Mouse (Mus musculus) bone marrow macrophage, adult 2 months (primary cell): ENCODE results near the gene Htr1b. TPM values are rescaled to one million over a fixed set of nuclear protein-coding genes. Genes with fewer than 3 reads are reported as not detected.

Experiments used
- H3K27ac ChIP-seq: 2 replicates; pipeline ENCODE4 v1.5.1; 2012; ENCODE audit warnings: low read depth, low read length; ENCODE audit not compliant: insufficient read depth
- H3K4me1 ChIP-seq: 2 replicates; pipeline ENCODE4 v1.6.1; 2012; ENCODE audit warnings: low read length; ENCODE audit not compliant: control insufficient read depth, insufficient read depth
- H3K4me3 ChIP-seq: 2 replicates; pipeline ENCODE4 v1.5.1; 2012; ENCODE audit warnings: mild to moderate bottlenecking, low read length, moderate library complexity; ENCODE audit not compliant: insufficient read depth
- CTCF ChIP-seq: IDR thresholded peaks from 2 replicates; pipeline ENCODE4 v1.5.1; 2012; ENCODE audit warnings: low read depth, mild to moderate bottlenecking, low read length, moderate library complexity
- POLR2A ChIP-seq: IDR thresholded peaks from 2 replicates; pipeline ENCODE4 v1.6.1; 2012; ENCODE audit warnings: mild to moderate bottlenecking, low read depth, low read length, borderline replicate concordance
- polyA plus RNA-seq: library from polyadenylated mRNA; stranded (reverse); fragments of >200 nt; gene quantifications from 2 replicates; pipeline ENCODE4 v1.2.4, GENCODE M21; 2012; ENCODE audit not compliant: missing spikeins, insufficient read depth, insufficient read length

Htr1b gene
- polyA plus RNA-seq, 1 experiment = 0.19 TPM

DNA sequence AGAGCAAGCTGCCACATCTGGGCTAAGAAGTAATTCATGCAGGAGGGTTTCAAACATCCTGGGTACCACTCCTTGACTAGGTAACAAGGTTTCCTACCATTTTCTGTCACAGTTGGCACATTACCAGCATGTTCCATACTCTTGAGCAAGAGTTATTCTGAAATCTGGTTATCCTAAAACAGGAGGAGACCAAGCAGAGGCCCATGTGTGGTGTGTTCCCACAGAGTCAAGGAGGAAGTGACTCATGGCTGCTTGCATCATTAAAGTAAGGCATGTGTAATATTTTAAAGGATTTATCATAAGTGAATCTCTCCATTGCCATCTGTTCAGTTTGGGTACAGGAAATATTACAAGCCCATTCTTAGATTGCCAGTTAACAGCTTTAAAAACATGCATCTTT, 7.7 kb downstream of the Htr1b start:
- H3K4me3 ChIP-seq = no peak overlapping the region
- H3K27ac ChIP-seq = no peak overlapping the region
- no peak for TF ChIP-seq CTCF
- no peak for TF ChIP-seq POLR2A
- no peaks in the 10 kb centered on the region for H3K4me1 ChIP-seq

DNA sequence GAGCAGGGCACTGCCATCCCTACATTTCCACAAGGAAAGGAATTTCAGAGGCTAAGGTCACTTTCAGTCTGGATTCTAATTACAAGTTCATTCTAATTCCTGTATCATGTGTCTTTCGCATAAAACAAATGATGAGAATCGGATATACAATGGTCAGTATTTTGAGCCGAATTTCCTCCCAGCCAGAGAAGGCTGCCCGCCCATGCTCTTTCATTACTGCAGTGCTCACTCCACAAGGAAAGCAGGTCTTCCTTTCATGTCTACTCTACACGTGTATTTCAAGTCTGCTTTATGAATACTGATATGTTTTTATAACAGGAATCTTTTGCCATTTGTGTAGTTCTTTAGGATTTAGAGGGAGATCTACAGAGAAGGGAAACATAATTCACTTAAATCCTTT, 10.8 kb downstream of the Htr1b start:
- Histone ChIP-seq H3K4me3 (no peak overlapping the region), H3K4me1 (no peaks in the 10 kb centered on the region), H3K27ac (no peak overlapping the region)
- TF ChIP-seq CTCF (no peak), POLR2A (no peak)

DNA sequence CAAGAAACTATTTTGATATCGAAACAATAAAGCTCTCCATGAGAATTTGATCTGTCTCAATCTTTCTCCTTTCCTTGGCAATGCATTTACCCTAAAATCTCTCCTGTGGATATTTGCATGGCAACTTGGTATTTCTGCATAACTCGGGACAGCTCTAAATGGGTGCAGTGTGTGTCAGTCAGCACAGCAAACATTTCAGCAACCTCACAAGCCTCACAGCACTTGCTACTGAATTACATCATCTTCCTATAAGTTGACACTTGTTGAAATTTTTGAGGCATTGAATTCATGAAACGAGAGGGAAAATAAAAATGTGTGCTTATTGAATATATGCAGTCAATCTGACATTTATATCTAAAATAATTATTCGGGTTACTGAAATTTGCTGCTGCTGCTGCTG, 22.6 kb downstream of the Htr1b start:
- Histone ChIP-seq H3K27ac (no peak overlapping the region), H3K4me1 (no peaks in the 10 kb centered on the region), H3K4me3 (no peak overlapping the region)
- TF ChIP-seq POLR2A = no peak
- TF ChIP-seq CTCF = no peak

Other genes starting within 250 kb of the Htr1b start
- not detected in 2 replicates for gene Mei4, start 229.8 kb upstream of the Htr1b start, polyA plus RNA-seq